ENCODE assay signal across 21 mouse cellular contexts in the genomic region with DNA sequence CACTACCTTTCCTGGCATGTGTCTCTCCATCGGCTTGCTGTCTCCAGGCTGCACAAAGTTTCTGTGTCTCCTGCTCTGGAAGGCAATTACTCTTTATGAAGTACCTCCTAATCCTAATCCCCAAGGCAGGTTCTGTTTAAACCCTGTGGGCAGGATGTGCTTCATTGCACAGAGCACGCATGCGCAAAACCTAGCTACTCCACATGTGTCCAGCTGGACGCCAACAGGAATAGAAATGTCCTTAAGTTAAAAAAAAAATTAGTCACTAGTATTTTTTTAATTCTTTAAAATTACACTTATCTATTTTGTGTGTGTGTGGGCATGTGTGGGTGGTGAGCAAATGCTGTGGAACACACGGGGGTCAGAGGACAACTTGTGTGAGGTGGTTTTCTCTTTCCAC. TPM values are rescaled to one million over a fixed set of nuclear protein-coding genes. Genes with fewer than 3 reads are reported as not detected.
DNase-seq lines count a peak whose midpoint lies in the region; ATAC-seq and TF ChIP-seq lines count a peak whose summit lies in the region.
"Had no signal": no experiment of that assay in that cellular context is flagged by ENCODE, and none has a peak within 500 bp of the region (broad histone marks: within the 10 kb centered on the region; RNA-seq: fewer than 3 reads in every experiment).

No protein-coding gene starts in this region.

- H3K27ac ChIP-seq in kidney, embryonic 15.5 days = peak overlapping the region; percentile 59
- peak overlapping the region; percentile 83 for H3K27ac ChIP-seq in embryonic facial prominence, embryonic 15.5 days (replicated peaks)
- no peak overlapping the region for H3K27ac ChIP-seq in left cerebral cortex, adult 2 months
- H3K27ac ChIP-seq: forebrain, embryonic 13.5 days; hindbrain, embryonic 13.5 days; liver, embryonic 15.5 days; midbrain, embryonic 15.5 days had no signal

- no peak for DNase-seq in kidney, adult 9 months
- DNase-seq in lung, postnatal 10 days = peak; percentile 19
- DNase-seq in lung, postnatal 14 days = no peak
- DNase-seq in cerebellum, adult 8-10 months = no peak
- no peak for DNase-seq in left cerebral cortex, adult 2 months (ENCODE audit: extremely low spot score in 1 of 2, low spot score in 2 of 2)
- DNase-seq: adrenal gland, postnatal 36 days; cerebellum, adult 11-12 months; cerebellum, postnatal 25 days; embryo, embryonic 11 days; gastrocnemius, postnatal 25 days; heart, postnatal 14 days; spleen, adult 18-20 months had no signal

- H3K4me2 ChIP-seq in kidney, embryonic 15.5 days = no peak overlapping the region
- H3K4me2 ChIP-seq in embryonic facial prominence, embryonic 15.5 days (replicated peaks) = no peak overlapping the region
- H3K4me2 ChIP-seq: forebrain, embryonic 13.5 days; heart, embryonic 11.5 days; hindbrain, embryonic 13.5 days; liver, embryonic 15.5 days; midbrain, embryonic 15.5 days had no signal

- peaks cover 15% of the 10 kb centered on the region for H3K4me1 ChIP-seq in kidney, embryonic 15.5 days
- H3K4me1 ChIP-seq in embryonic facial prominence, embryonic 15.5 days = 0 out of 2 replicates have a peak, but pooled peaks cover 8% of the 10 kb centered on the region
- H3K4me1 ChIP-seq: forebrain, embryonic 13.5 days; midbrain, embryonic 15.5 days had no signal

- no peaks in the 10 kb centered on the region for H3K36me3 ChIP-seq in kidney, embryonic 15.5 days
- no peaks in the 10 kb centered on the region for H3K36me3 ChIP-seq in embryonic facial prominence, embryonic 15.5 days
- H3K36me3 ChIP-seq: hindbrain, embryonic 13.5 days; liver, embryonic 15.5 days; midbrain, embryonic 15.5 days had no signal

- TF ChIP-seq CTCF in left cerebral cortex, adult 2 months (IDR thresholded peaks at IDR 0.05) = no peak

- no peak overlapping the region for H3K9ac ChIP-seq in kidney, embryonic 15.5 days
- H3K9ac ChIP-seq in embryonic facial prominence, embryonic 15.5 days = no peak overlapping the region
- H3K9ac ChIP-seq: forebrain, embryonic 13.5 days; hindbrain, embryonic 13.5 days; liver, embryonic 15.5 days; midbrain, embryonic 15.5 days had no signal

- no peaks in the 10 kb centered on the region for H3K27me3 ChIP-seq in kidney, embryonic 15.5 days
- H3K27me3 ChIP-seq in embryonic facial prominence, embryonic 15.5 days = no peaks in the 10 kb centered on the region
- H3K27me3 ChIP-seq: forebrain, embryonic 13.5 days; hindbrain, embryonic 13.5 days; liver, embryonic 15.5 days; midbrain, embryonic 15.5 days had no signal

- 58% methylated on average over 5 of the region's 5 CpGs for WGBS in kidney, embryonic 15.5 days
- WGBS in embryonic facial prominence, embryonic 15.5 days = 65% methylated on average over 5 of the region's 5 CpGs

- ATAC-seq in kidney, embryonic 15.5 days (replicated peaks; ENCODE audit: low FRiP score) = no peak
- no peak for ATAC-seq in embryonic facial prominence, embryonic 15.5 days (ENCODE audit: insufficient number of reproducible peaks, low FRiP score, low TSS enrichment, low read depth)
- ATAC-seq: forebrain, embryonic 13.5 days; inflammation-experienced regulatory T-cells, adult 6 months; midbrain, embryonic 15.5 days had no signal

- intact Hi-C loops in left cerebral cortex, adult 2 months (cut with DNase I) = no loop called here

- no peak overlapping the region for H3K4me3 ChIP-seq in kidney, embryonic 15.5 days (replicated peaks)
- H3K4me3 ChIP-seq in embryonic facial prominence, embryonic 15.5 days (replicated peaks) = no peak overlapping the region
- H3K4me3 ChIP-seq in left cerebral cortex, adult 2 months = no peak overlapping the region
- H3K4me3 ChIP-seq: forebrain, embryonic 13.5 days; hindbrain, embryonic 13.5 days; liver, embryonic 15.5 days; midbrain, embryonic 15.5 days; myocyte had no signal

- H3K9me3 ChIP-seq in kidney, embryonic 15.5 days (replicated peaks) = no peaks in the 10 kb centered on the region; the same call in 1 of the 2 replicates
- no peaks in the 10 kb centered on the region for H3K9me3 ChIP-seq in embryonic facial prominence, embryonic 15.5 days (replicated peaks)
- H3K9me3 ChIP-seq: forebrain, embryonic 13.5 days; hindbrain, embryonic 13.5 days; liver, embryonic 15.5 days; midbrain, embryonic 15.5 days had no signal

RNA-seq across cellular contexts. Expression of a gene that starts 10.8 kb away (rescaled TPM):
- 543 and 552 TPM in 2 replicates for polyA plus RNA-seq in kidney, embryonic 15.5 days (2015; fragmentation: Nextera tagmentation; extraction: Ambion mirVana)
- polyA plus RNA-seq in embryonic facial prominence, embryonic 15.5 days (2015; fragmentation: Nextera tagmentation; extraction: Ambion mirVana) = 614 and 657 TPM in 2 replicates
- 100 to 1,000 TPM; 452 to 506 TPM for total RNA-seq in left cerebral cortex, adult 2 months (2021)
